Mouse (Mus musculus) cerebellum, postnatal 10 days (tissue): ENCODE results near the gene Snx33.
A peak's percentile ranks its signal among the peaks of the same experiment; 100 is the strongest.
"Not testable (repeated sequence)": the region's sequence is repeated elsewhere in the genome, so short reads cannot be mapped to it uniquely, and the experiment has no call there.

ENCODE experiments used
- DNase-seq, 2 experiments: peaks; one replicate each; pipeline ENCODE4 v3.0.0; 2021; ENCODE audit warnings: mixed read lengths in 2 of 2

Gene Snx33

GRCm38 (mm10) chr9:56925291-56926024 is 2.7 kb downstream of the Snx33 start:
- no peak for DNase-seq

- DNase-seq = peak; percentile 57 to 62
Observed at GRCm38 (mm10) chr9:56924651-56925027, 3.5 kb downstream of the Snx33 start.

- no peak for DNase-seq
Observed at GRCm38 (mm10) chr9:56923841-56924650, 4.1 kb downstream of the Snx33 start.

DNA sequence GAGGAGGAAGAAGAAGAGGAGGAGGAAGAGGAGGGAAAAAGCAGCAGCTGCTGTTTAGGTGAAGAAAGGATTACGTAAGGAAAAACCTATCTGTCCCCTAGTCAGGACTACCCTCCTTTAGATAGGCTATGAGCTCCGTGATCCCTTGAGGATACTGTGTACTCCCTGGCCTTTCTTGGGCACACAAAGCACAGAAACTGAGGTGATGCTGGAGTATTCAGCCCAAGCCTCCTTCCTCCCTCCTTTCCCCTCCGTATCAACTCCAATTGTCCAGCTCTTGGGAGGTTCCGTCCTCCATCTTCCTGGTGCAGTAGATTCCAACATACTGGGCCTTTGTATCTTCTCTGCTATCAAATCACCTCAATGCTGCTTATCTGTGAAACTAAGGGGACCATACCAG is 5.4 kb downstream of the Snx33 start:
- no peak for DNase-seq

DNA sequence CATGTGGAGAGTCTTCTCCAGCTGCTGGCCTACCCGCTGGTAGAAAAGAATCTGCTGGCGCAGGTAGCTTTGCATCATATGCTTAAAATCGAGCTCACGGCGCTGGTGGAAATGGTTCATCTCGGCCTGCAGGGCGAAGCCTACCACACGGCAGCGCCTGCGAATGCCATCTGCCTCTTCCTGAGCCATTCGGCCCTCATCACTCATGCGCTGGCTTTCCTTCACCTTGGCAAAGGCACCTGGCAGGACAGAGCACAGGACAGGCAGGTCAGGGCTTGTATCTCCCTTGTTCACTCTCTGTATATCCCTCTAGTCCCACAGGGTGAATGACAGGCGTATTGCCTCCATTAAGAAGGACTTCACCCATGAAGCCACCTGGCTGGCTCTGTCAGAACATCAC is 9.7 kb downstream of the Snx33 start:
- DNase-seq = peak; percentile 59 to 62

GRCm38 (mm10) chr9:56917131-56917530 is 11.0 kb downstream of the Snx33 start:
- no peak for DNase-seq

- no peak for DNase-seq
Observed at GRCm38 (mm10) chr9:56915695-56916410, 12.3 kb downstream of the Snx33 start.

DNA sequence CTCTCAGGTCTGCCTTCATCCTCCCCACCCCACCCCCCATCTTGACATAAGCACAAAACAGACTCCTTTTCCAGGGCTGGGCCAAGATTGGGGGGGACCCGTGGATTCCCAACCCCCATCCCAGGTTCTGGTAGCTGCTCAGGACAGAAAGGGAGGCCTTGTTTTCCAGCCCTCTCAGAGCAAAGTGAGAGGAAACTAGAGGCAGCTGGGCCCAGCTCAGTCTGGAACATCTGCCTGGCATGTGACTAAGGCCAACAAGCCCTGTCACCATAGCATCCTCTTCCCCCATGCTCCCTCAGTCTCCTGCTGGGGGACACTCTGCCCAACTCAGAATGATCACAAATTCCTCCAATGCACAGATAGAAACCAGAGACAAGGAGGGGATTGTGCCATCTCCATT is 13.1 kb downstream of the Snx33 start:
- no peak for DNase-seq

DNA sequence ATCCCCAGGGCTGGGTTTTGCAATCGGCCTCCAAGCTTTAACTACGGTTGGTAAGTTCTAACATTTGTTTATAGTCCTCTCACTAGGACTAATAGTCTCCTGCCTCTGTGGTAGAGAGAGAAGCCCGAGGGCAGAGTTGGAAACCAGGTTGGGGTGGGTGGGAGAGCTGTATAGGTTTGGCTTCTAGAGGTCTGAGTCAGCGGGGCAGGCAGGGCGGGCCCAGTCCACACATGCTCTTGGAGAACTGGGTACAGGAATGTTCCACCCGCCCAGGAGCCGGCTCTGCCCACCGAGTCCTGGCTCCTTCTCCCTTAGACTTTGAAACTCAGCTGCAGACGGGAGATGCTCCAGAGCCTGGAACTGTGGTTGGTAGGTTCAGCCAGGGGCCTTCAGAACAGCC is 14.2 kb downstream of the Snx33 start:
- DNase-seq = no peak

GRCm38 (mm10) chr9:56911017-56911416 is 17.2 kb downstream of the Snx33 start:
- DNase-seq = no peak

- not testable (repeated sequence) for DNase-seq
Observed at GRCm38 (mm10) chr9:56909991-56910390, 18.2 kb downstream of the Snx33 start.

DNA sequence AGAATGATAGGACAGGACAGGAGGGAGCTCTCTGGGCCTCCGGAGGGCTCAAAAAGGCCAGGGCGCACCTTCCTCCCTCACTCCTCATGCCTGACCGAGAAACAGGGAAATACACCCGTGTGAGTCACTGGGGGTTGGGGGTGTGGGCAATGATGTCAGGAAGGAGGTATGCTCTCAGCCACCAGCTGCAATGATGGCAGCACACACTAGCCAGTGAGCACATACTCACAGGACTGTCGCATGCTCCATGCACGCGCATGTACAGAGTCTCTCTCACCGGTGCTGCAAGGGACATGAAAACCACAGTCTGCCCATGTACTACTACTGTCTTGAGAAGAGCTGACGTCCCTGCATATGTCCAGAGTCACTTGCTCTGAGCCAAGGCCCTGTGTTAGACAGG is 20.6 kb downstream of the Snx33 start:
- DNase-seq = no peak

- DNase-seq = no peak
Observed at GRCm38 (mm10) chr9:56903662-56904061, 24.5 kb downstream of the Snx33 start.

DNA sequence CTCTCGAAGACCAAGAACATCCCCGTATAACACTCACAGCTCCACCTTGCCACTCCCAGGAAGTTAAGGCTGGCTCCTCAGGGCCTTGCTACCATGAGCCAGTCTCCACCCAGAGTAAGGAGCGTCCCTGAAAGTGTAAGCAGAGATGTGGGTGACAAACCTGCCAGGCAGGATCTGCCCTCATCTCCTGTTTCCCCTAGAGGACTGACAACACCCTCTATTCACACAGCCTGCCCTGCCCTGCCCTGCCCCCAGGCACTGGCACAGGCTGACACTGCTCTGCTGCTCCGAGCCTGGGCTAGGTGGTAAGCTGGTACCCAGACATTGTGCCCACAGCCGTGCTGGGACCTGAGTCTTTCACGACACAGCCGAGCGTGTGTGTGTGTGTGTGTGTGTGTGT is 27.0 kb downstream of the Snx33 start:
- DNase-seq = no peak

DNA sequence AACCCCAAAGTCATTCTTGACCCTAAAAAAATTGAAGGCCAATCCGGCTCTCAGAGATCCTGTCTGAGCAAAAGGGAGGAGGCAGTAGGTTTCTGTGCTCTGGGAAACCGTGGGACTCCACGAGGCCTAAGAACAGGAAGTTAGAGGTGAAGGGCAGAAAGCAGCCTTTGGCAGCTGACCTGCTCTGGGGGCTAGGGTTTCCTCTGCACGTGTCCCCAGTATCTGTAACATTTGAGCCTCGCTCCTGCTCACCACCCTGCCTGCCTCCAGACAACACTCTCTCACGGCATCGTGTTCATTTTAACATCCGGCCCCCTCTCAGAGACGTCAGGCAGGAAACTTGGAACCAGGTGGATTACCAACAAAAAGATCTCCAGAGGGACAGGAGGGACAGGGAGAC is 27.6 kb downstream of the Snx33 start:
- no peak for DNase-seq

GRCm38 (mm10) chr9:56900060-56900459 is 28.1 kb downstream of the Snx33 start:
- DNase-seq = no peak

- no peak for DNase-seq
Observed at GRCm38 (mm10) chr9:56899409-56899808, 28.8 kb downstream of the Snx33 start.

- DNase-seq = no peak
Observed at GRCm38 (mm10) chr9:56896779-56897178, 31.4 kb downstream of the Snx33 start.

DNA sequence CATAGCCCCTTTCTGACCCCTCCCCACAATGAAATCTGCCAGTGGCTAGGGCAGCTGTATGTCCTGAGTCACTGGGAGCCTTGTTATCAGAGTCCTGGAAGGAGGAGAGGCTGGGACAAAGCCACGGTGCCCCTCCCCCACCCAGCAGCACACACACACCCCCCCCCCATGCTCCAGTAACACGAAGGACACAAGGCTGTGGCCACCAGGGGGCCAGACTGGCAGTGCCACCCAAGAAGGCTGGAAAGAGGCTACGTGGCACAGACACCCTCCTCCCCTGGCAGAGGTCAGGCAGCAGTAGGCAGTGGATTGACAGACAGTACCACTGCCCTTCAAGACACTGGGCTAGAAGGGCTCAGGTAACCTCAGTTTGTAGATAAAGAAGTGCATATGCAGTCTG is 34.2 kb downstream of the Snx33 start:
- peak; percentile 65 to 67 for DNase-seq

DNA sequence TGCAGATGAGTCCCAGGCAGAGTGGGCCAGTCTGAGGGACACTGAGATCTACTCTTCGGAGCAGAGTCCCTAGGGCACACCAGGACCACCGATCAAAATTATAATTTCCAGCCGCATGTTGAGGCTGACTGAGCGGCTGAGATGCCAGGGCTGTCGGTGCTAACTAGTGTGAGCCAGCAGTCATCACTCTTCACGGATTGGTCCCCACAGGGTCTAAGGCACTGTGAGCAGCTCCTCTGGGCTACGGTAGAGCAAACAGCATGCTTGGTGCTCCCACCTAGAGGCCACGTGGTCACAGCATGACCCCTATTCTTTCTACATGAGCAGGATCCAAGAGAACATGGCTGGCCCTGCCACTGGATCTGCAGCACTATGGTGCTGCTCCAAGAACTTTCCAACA is 34.9 kb downstream of the Snx33 start:
- no peak for DNase-seq

- DNase-seq = peak in 1 of 2 experiments; percentile 68
Observed at GRCm38 (mm10) chr9:56892111-56892510, 36.1 kb downstream of the Snx33 start.

DNA sequence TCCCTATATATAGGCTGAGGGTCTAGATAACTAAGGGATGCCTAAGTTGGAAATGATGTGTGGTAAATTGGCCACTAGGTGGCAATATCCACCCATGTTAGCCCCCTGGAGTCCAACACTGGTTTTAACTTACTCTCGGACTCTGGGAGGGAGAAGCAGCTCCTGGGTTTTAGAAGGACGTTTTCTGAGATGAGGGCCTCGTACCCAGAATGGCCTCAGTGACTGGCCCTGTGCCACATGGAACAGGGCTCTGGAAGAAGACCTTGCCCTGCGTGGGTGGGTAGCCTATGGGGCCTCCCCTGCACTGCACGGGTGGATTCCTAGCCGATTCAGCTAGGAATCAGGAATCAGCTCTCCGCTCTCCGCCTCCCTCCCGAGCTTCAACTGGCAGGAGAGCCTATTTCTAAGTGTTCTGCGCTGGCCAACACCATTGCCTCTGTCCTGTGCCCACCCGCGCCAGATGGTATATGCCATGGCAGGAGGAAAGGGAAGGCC is 36.6 kb downstream of the Snx33 start:
- peak; percentile 85 for DNase-seq

- no peak for DNase-seq
Observed at GRCm38 (mm10) chr9:56890522-56891250, 37.5 kb downstream of the Snx33 start.
